ENCODE assay signal across 8 mouse cellular contexts in genomic region chr11:23632945-23633878, GRCm38 (mm10). TPM values are rescaled to one million over a fixed set of nuclear protein-coding genes. Genes with fewer than 3 reads are reported as not detected.
DNase-seq lines count a peak whose midpoint lies in the region; ATAC-seq and TF ChIP-seq lines count a peak whose summit lies in the region.

Gene 0610010F05Rik (minus strand): TSS chr11:23633639.

- TF ChIP-seq CTCF in MEL (IDR thresholded peaks at IDR 0.05 in 2 of 3, conservative IDR thresholded peaks at IDR 0.05 in 1 of 3; ENCODE audit: control insufficient read depth in 1 of 3, insufficient read depth in 1 of 3, low read depth in 2 of 3, low read length in 3 of 3, poor library complexity in 1 of 3, severe bottlenecking in 1 of 3) = no peak
- TF ChIP-seq CTCF in cerebellum, adult 2 months (IDR thresholded peaks at IDR 0.05; ENCODE audit: borderline replicate concordance, insufficient read depth, low read depth, low read length) = no peak
- TF ChIP-seq CTCF in forebrain, postnatal 0 days (IDR thresholded peaks at IDR 0.05; ENCODE audit: low read depth) = no peak

- TF ChIP-seq POLR2A in MEL (IDR thresholded peaks at IDR 0.05; ENCODE audit: control insufficient read depth in 1 of 2, insufficient read depth in 1 of 2, low read depth in 1 of 2, low read length in 2 of 2, poor library complexity in 1 of 2) = peak; percentile 90 to 99; a peak in 3 of 4 replicates
- TF ChIP-seq POLR2A in cerebellum, adult 2 months (IDR thresholded peaks at IDR 0.05; ENCODE audit: borderline replicate concordance, insufficient read depth, low read length) = peak; percentile 86

- H3K4me1 ChIP-seq in MEL (ENCODE audit: control insufficient read depth in 1 of 2, insufficient read depth in 2 of 2, low read length in 2 of 2) = peaks cover 3 to 9% of the 10 kb centered on the region in 2 experiments
- H3K4me1 ChIP-seq in cerebellum, adult 2 months (ENCODE audit: control insufficient read depth, insufficient read depth, low read length) = peaks cover 3% of the 10 kb centered on the region; the same call in 1 of the 2 replicates
- no peaks in the 10 kb centered on the region for H3K4me1 ChIP-seq in forebrain, postnatal 0 days (ENCODE audit: insufficient read depth)
- peaks cover 7% of the 10 kb centered on the region; the same call in 1 of the 2 replicates for H3K4me1 ChIP-seq in lung, embryonic 15.5 days

- H3K4me2 ChIP-seq in forebrain, postnatal 0 days (ENCODE audit: low read depth) = peak within 1 kb of the TSS; percentile 75
- H3K4me2 ChIP-seq in lung, embryonic 15.5 days = peak within 1 kb of the TSS; percentile 83

- peak within 1 kb of the TSS; percentile 96 for H3K9ac ChIP-seq in MEL (ENCODE audit: control insufficient read depth, low read depth, low read length, poor library complexity, severe bottlenecking)
- peak within 1 kb of the TSS; percentile 97 for H3K9ac ChIP-seq in forebrain, postnatal 0 days
- peak within 1 kb of the TSS; percentile 82 for H3K9ac ChIP-seq in lung, embryonic 15.5 days

- DNase-seq in MEL (ENCODE audit: low read depth, low spot score) = peak; percentile 98
- DNase-seq in cerebellum, adult 2 months = peak; percentile 88 to 91
- peak; percentile 96 for DNase-seq in forebrain, postnatal 0 days
- peak; percentile 88 for DNase-seq in heart, postnatal 4 days
- DNase-seq in layer of hippocampus, adult 8-10 months (ENCODE audit: low spot score in 2 of 2) = peak; percentile 61 to 68
- DNase-seq in ovary, adult 18-20 months (ENCODE audit: low spot score) = peak; percentile 79
- DNase-seq in thymus, postnatal 0 days (ENCODE audit: low spot score) = peak; percentile 93

- ATAC-seq in forebrain, postnatal 0 days = peak; percentile 100
- peak; percentile 100 for ATAC-seq in lung, embryonic 15.5 days (ENCODE audit: borderline replicate concordance, extremely low read depth, low FRiP score, low TSS enrichment)

- peaks cover 4% of the 10 kb centered on the region; the same call in 1 of the 2 replicates for H3K79me2 ChIP-seq in MEL (ENCODE audit: control insufficient read depth, insufficient read depth, low read length, poor library complexity)

- H3K9me3 ChIP-seq in MEL (replicated peaks; ENCODE audit: insufficient read depth, low read length) = 0 out of 2 replicates have a peak, but pooled peaks cover 2% of the 10 kb centered on the region
- no peaks in the 10 kb centered on the region for H3K9me3 ChIP-seq in forebrain, postnatal 0 days (ENCODE audit: low read length)
- H3K9me3 ChIP-seq in lung, embryonic 15.5 days = no peaks in the 10 kb centered on the region

- peaks cover 2 to 10% of the 10 kb centered on the region in 2 experiments for H3K36me3 ChIP-seq in MEL (ENCODE audit: control insufficient read depth in 1 of 2, insufficient read depth in 2 of 2, low read length in 2 of 2)
- peaks cover 4% of the 10 kb centered on the region for H3K36me3 ChIP-seq in forebrain, postnatal 0 days (ENCODE audit: insufficient read depth)
- H3K36me3 ChIP-seq in lung, embryonic 15.5 days = 0 out of 2 replicates have a peak, but pooled peaks cover 5% of the 10 kb centered on the region

- WGBS in cerebellum, adult 2 months = under 1% methylated on average over 87 of the region's 103 CpGs
- 3% methylated on average over 96 of the region's 103 CpGs for WGBS in forebrain, postnatal 0 days
- under 1% methylated on average over 103 of the region's 103 CpGs for WGBS in lung, embryonic 15.5 days

- H3K27me3 ChIP-seq in MEL (ENCODE audit: control insufficient read depth in 1 of 2, insufficient read depth in 2 of 2, low read length in 2 of 2) = no peaks in the 10 kb centered on the region
- H3K27me3 ChIP-seq in cerebellum, adult 2 months (ENCODE audit: control insufficient read depth, insufficient read depth, low read length) = no peaks in the 10 kb centered on the region
- no peaks in the 10 kb centered on the region for H3K27me3 ChIP-seq in forebrain, postnatal 0 days (ENCODE audit: insufficient read depth, low read length)
- no peaks in the 10 kb centered on the region for H3K27me3 ChIP-seq in lung, embryonic 15.5 days

- peak within 1 kb of the TSS; percentile 92 to 94 for H3K4me3 ChIP-seq in MEL (ENCODE audit: control insufficient read depth in 1 of 2, insufficient read depth in 1 of 2, low read depth in 2 of 2, low read length in 2 of 2)
- peak within 1 kb of the TSS; percentile 75 for H3K4me3 ChIP-seq in cerebellum, adult 2 months (replicated peaks; ENCODE audit: insufficient read depth, low read depth, low read length)
- H3K4me3 ChIP-seq in forebrain, postnatal 0 days (ENCODE audit: low read depth, low read length) = peak within 1 kb of the TSS; percentile 92
- peak within 1 kb of the TSS; percentile 92 for H3K4me3 ChIP-seq in lung, embryonic 15.5 days

- H3K27ac ChIP-seq in MEL (ENCODE audit: control insufficient read depth, low read depth, low read length) = peak within 1 kb of the TSS; percentile 34
- peak within 1 kb of the TSS; percentile 80 for H3K27ac ChIP-seq in cerebellum, adult 2 months (ENCODE audit: insufficient read depth, low read length)
- peak within 1 kb of the TSS; percentile 92 for H3K27ac ChIP-seq in forebrain, postnatal 0 days (ENCODE audit: low read depth, low read length)
- peak within 1 kb of the TSS; percentile 87 for H3K27ac ChIP-seq in lung, embryonic 15.5 days

- TF ChIP-seq EP300 in MEL (IDR thresholded peaks at IDR 0.05; ENCODE audit: low read depth in 1 of 2, low read length in 2 of 2) = no peak; a peak in 1 of 4 replicates

- TF ChIP-seq RAD21 in MEL (IDR thresholded peaks at IDR 0.05; ENCODE audit: low read depth, low read length) = no peak

TF ChIP-seq in MEL, 35 proteins besides CTCF, POLR2A, EP300 and RAD21 (continues in another document):
- TF ChIP-seq TAL1 (IDR thresholded peaks at IDR 0.05; ENCODE audit: low read length) = no peak
- TF ChIP-seq USF1 (IDR thresholded peaks at IDR 0.05; ENCODE audit: low read depth, low read length) = no peak
- TF ChIP-seq ZC3H11A (IDR thresholded peaks at IDR 0.05; ENCODE audit: low read depth, low read length) = no peak
- TF ChIP-seq ZMIZ1 (IDR thresholded peaks at IDR 0.05; ENCODE audit: low read depth, low read length) = peak; percentile 96
- no peak for TF ChIP-seq UBTF (IDR thresholded peaks at IDR 0.05; ENCODE audit: borderline replicate concordance, insufficient read depth, low read depth, low read length)
- no peak for TF ChIP-seq MEF2A (IDR thresholded peaks at IDR 0.05; ENCODE audit: extremely low read depth, insufficient replicate concordance, low read depth, low read length, poor library complexity, severe bottlenecking)
- peak; percentile 58; the same call in 1 of the 2 replicates for TF ChIP-seq POLR2AphosphoS2 (IDR thresholded peaks at IDR 0.05; ENCODE audit: low read length)
- no peak for TF ChIP-seq SIN3A (IDR thresholded peaks at IDR 0.05; ENCODE audit: low read length)
- TF ChIP-seq MAZ (IDR thresholded peaks at IDR 0.05; ENCODE audit: low read depth, low read length) = no peak; the same call in 1 of the 2 replicates
- no peak for TF ChIP-seq USF2 (IDR thresholded peaks at IDR 0.05; ENCODE audit: borderline replicate concordance in 1 of 2, insufficient read depth in 1 of 2, low read depth in 1 of 2, low read length in 2 of 2)
- TF ChIP-seq CHD2 (IDR thresholded peaks at IDR 0.05; ENCODE audit: low read length) = no peak; the same call in 1 of the 2 replicates
- peak; percentile 63; the same call in 1 of the 2 replicates for TF ChIP-seq BHLHE40 (IDR thresholded peaks at IDR 0.05; ENCODE audit: borderline replicate concordance, low read depth, low read length)
- no peak for TF ChIP-seq GATA1 (IDR thresholded peaks at IDR 0.05; ENCODE audit: low read depth, low read length)
- TF ChIP-seq MYC (IDR thresholded peaks at IDR 0.05; ENCODE audit: low read depth, low read length) = 0 out of 2 replicates have a peak, but pooled peaks have one; percentile 1
- TF ChIP-seq ZNF384 (IDR thresholded peaks at IDR 0.05; ENCODE audit: low read depth, low read length) = no peak
- peak; percentile 69; the same call in 1 of the 2 replicates for TF ChIP-seq HCFC1 (IDR thresholded peaks at IDR 0.05; ENCODE audit: low read depth, low read length)
- TF ChIP-seq E2F4 (IDR thresholded peaks at IDR 0.05; ENCODE audit: borderline replicate concordance, low read depth, low read length) = 0 out of 2 replicates have a peak, but pooled peaks have one; percentile 0
- TF ChIP-seq TBP (IDR thresholded peaks at IDR 0.05; ENCODE audit: low read depth, low read length) = no peak
- no peak for TF ChIP-seq MYB (IDR thresholded peaks at IDR 0.05; ENCODE audit: low read depth, low read length)
- TF ChIP-seq JUND (IDR thresholded peaks at IDR 0.05; ENCODE audit: low read depth, low read length) = no peak
- peak; percentile 93 for TF ChIP-seq MXI1 (IDR thresholded peaks at IDR 0.05; ENCODE audit: low read depth, low read length)
- TF ChIP-seq ETS1 (IDR thresholded peaks at IDR 0.05; ENCODE audit: low read depth, low read length) = 0 out of 2 replicates have a peak, but pooled peaks have one; percentile 22
- TF ChIP-seq NRF1 (IDR thresholded peaks at IDR 0.05; ENCODE audit: insufficient read depth, low read depth, low read length, poor library complexity, severe bottlenecking) = peak; percentile 57
- TF ChIP-seq POLR2AphosphoS5 (IDR thresholded peaks at IDR 0.05; ENCODE audit: borderline replicate concordance, low read depth, low read length) = no peak
- TF ChIP-seq SMC3 (IDR thresholded peaks at IDR 0.05; ENCODE audit: low read depth, low read length) = no peak
- TF ChIP-seq KAT2A (conservative IDR thresholded peaks at IDR 0.05; ENCODE audit: low read depth, low read length) = no peak
- peak; percentile 85 for TF ChIP-seq NELFE (IDR thresholded peaks at IDR 0.05; ENCODE audit: low read depth, low read length)
- TF ChIP-seq MAX (IDR thresholded peaks at IDR 0.05; ENCODE audit: low read length) = peak; percentile 35; the same call in 1 of the 2 replicates
- 0 out of 2 replicates have a peak, but pooled peaks have one; percentile 8 for TF ChIP-seq ZKSCAN1 (IDR thresholded peaks at IDR 0.05; ENCODE audit: low read depth, low read length)

RNA-seq across cellular contexts. Expression of gene 0610010F05Rik, which starts in this region (rescaled TPM):
- 13.7 and 14.1 TPM in 2 replicates for total RNA-seq in MEL (2012; rRNA removed)
- 100 to 1,000 TPM in 1 of 2 experiments, 10 to 100 TPM in 1; 13.8 to 156 TPM for polyA plus RNA-seq in MEL (2012; ENCODE audit: insufficient read depth in 1 of 2, insufficient read length in 2 of 2, low read depth in 1 of 2, low replicate concordance in 2 of 2, missing spikeins in 1 of 2)
- polyA plus RNA-seq in cerebellum, adult 2 months (2012; rRNA removed) = 22.3 and 24.3 TPM in 2 replicates
- 128 and 140 TPM in 2 replicates for total RNA-seq in forebrain, postnatal 0 days (2014; rRNA removed)
- 114 and 126 TPM in 2 replicates for polyA plus RNA-seq in forebrain, postnatal 0 days (2015; fragmentation: Nextera tagmentation; extraction: Ambion mirVana)
- total RNA-seq in heart, postnatal 4 days (2021) = 10 to 100 TPM; 13.9 to 16.0 TPM
- total RNA-seq in layer of hippocampus, adult 8-10 months (2022) = 10 to 100 TPM; 28.6 to 31.1 (median 30.5) TPM
- 22.8 and 25.3 TPM in 2 replicates for polyA plus RNA-seq in lung, embryonic 15.5 days (2015; fragmentation: Nextera tagmentation; extraction: Ambion mirVana)
- 25.7 and 26.6 TPM in 2 replicates for polyA plus RNA-seq in thymus, postnatal 0 days (2015; fragmentation: Nextera tagmentation; extraction: Ambion mirVana)

Comparison
In these comparisons a context has a peak if more than half of its experiments do, and no peak if none do; other contexts are left out.
1. Peak in every context shown above with its lines: DNase-seq, ATAC-seq, H3K4me3 ChIP-seq and H3K27ac ChIP-seq.
2. H3K27ac ChIP-seq: peak in every context shown above with its lines; median percentile 92 in forebrain, postnatal 0 days; 87 in lung, embryonic 15.5 days; 80 in cerebellum, adult 2 months; 34 in MEL.